Mouse (Mus musculus) kidney, adult 2 months (tissue): ENCODE results near the gene Rpp40.

Source experiments
- CTCF ChIP-seq: fragments of 200-500 bp; conservative IDR thresholded peaks from 2 replicates; pipeline ENCODE4 v1.5.1; 2011; ENCODE audit warnings: low read depth, mild to moderate bottlenecking, control low read depth, low read length, moderate library complexity, mixed read lengths; ENCODE audit not compliant: insufficient read depth, insufficient read length
- POLR2A ChIP-seq: fragments of 200-500 bp; IDR thresholded peaks from one replicate; pipeline ENCODE4 v1.6.1; 2011; ENCODE audit warnings: low read depth, low read length, control low read depth

DNA sequence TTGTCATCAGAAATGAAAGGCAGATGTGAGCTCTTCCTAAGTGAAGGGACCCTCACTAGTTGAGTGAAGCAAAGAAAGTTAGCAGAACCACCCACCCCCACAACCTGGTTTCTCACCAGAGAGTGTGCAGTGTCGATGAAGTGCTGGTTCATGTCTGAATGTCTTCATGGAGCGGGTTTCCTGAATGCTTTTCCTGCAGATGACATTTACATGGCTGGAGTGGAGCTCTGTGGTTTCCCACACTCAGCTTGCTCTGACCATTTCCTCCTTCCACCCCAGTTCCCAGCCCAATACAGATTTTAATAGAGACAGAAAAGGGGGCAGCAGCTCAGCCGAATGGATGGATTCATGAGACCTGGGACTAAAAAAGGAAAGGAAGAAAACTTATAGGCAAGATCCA lies 13.3 kb downstream of the Rpp40 start:
- TF ChIP-seq CTCF (no peak), POLR2A (no peak)
